19 mouse cellular contexts compared by ENCODE assay signal in the genomic region with DNA sequence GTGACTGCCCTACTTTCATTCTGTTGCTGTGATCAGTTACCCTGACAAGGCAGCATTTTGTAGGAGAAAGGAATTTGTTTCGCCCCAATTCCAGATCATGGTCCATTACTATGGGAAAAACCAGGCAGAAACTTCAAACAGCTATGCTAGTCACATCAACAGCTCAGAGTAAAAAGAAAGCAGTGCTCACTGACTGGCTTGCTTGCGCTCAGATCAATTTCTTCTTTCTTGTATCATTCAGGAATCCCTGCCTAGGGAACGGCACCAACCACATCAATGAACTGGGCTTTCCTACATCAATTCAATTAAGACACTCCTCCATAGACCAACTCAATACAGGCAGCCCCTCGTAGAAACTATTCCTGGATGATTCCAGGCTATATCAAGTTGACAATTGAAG.
DNase-seq lines count a peak whose midpoint lies in the region; TF ChIP-seq lines count a peak whose summit lies in the region.
"Had no signal": no experiment of that assay in that cellular context is flagged by ENCODE, and none has a peak within 500 bp of the region (broad histone marks: within the 10 kb centered on the region; RNA-seq: fewer than 3 reads in every experiment).

No protein-coding gene starts in this region.

- TF ChIP-seq POLR2A in cortical plate, adult 2 months (IDR thresholded peaks at IDR 0.05; ENCODE audit: extremely low read depth, insufficient read depth, low read length): no peak

- no peak for TF ChIP-seq CTCF in layer of hippocampus, adult 2 months (conservative IDR thresholded peaks at IDR 0.05)
- TF ChIP-seq CTCF in cortical plate, adult 2 months (IDR thresholded peaks at IDR 0.05; ENCODE audit: extremely low read depth, insufficient read depth, low read length): no peak

- DNase-seq in layer of hippocampus, adult 2 months (ENCODE audit: low spot score in 2 of 2): no peak
- DNase-seq in layer of hippocampus, adult 11-12 months (ENCODE audit: low spot score): no peak
- peak; percentile 56 for DNase-seq in Muller cell, postnatal 12 days (ENCODE audit: inconsistent ontology term)
- DNase-seq in heart, postnatal 4 days: no peak
- DNase-seq: adrenal gland, adult 8-10 months; adrenal gland, postnatal 14 days; adrenal gland, postnatal 36 days; cerebellum, adult 11-12 months; cerebellum, adult 2 months; cerebellum, adult 9-10 months; cerebellum, postnatal 10 days; cerebellum, postnatal 25 days; embryo, embryonic 11 days had no signal

- H3K4me3 ChIP-seq in layer of hippocampus, adult 2 months: no peak overlapping the region
- H3K4me3 ChIP-seq in cortical plate, adult 2 months (ENCODE audit: insufficient read depth, low read length): no peak overlapping the region
- H3K4me3 ChIP-seq: embryonic facial prominence, embryonic 13.5 days; embryonic facial prominence, embryonic 15.5 days; erythroblast, embryonic 14.5 days; forebrain, embryonic 10.5 days; forebrain, embryonic 12.5 days had no signal

- peak overlapping the region; percentile 14; the same call in 1 of the 2 replicates for H3K27ac ChIP-seq in layer of hippocampus, adult 2 months
- peak overlapping the region; percentile 65 for H3K27ac ChIP-seq in cortical plate, adult 2 months (ENCODE audit: insufficient read depth, low read length)
- H3K27ac ChIP-seq: embryonic facial prominence, embryonic 13.5 days; embryonic facial prominence, embryonic 15.5 days; forebrain, embryonic 10.5 days; forebrain, embryonic 12.5 days had no signal

- H3K4me1 ChIP-seq in cortical plate, adult 2 months (ENCODE audit: control insufficient read depth, insufficient read depth, low read length): peaks cover 6% of the 10 kb centered on the region; the same call in 1 of the 2 replicates
- H3K4me1 ChIP-seq: embryonic facial prominence, embryonic 13.5 days; embryonic facial prominence, embryonic 15.5 days; forebrain, embryonic 10.5 days; forebrain, embryonic 12.5 days had no signal
